Comparison of ENCODE assay signal across 8 mouse cellular contexts in genomic region chr7:19560491-19561260, GRCm38 (mm10). TPM values are rescaled to one million over a fixed set of nuclear protein-coding genes. Genes with fewer than 3 reads are reported as not detected.
A peak's percentile ranks its signal among the peaks of the same experiment; 100 is the strongest.
DNase-seq lines count a peak whose midpoint lies in the region; ATAC-seq and TF ChIP-seq lines count a peak whose summit lies in the region.

No protein-coding gene starts in this region.

- peaks cover 14% of the 10 kb centered on the region; the same call in 1 of the 2 replicates for H3K9me3 ChIP-seq in embryonic facial prominence, embryonic 10.5 days
- peaks cover 3% of the 10 kb centered on the region; the same call in 1 of the 2 replicates for H3K9me3 ChIP-seq in hindbrain, embryonic 13.5 days
- H3K9me3 ChIP-seq in liver, embryonic 15.5 days (replicated peaks), result no peaks in the 10 kb centered on the region

- ATAC-seq in hindbrain, embryonic 13.5 days (ENCODE audit: low FRiP score), result no peak
- no peak for ATAC-seq in liver, embryonic 15.5 days (ENCODE audit: insufficient read depth)
- no peak for ATAC-seq in megakaryocyte progenitor cell, adult 5-6 weeks (replicated peaks; ENCODE audit: poor library complexity)

- peaks cover 49% of the 10 kb centered on the region for H3K4me1 ChIP-seq in embryonic facial prominence, embryonic 10.5 days
- peaks cover 65% of the 10 kb centered on the region for H3K4me1 ChIP-seq in hindbrain, embryonic 13.5 days (replicated peaks)
- peaks cover 81% of the 10 kb centered on the region for H3K4me1 ChIP-seq in liver, embryonic 15.5 days (replicated peaks)

- H3K27ac ChIP-seq in layer of hippocampus, adult 2 months, result peak overlapping the region; percentile 97
- H3K27ac ChIP-seq in embryonic facial prominence, embryonic 10.5 days (replicated peaks), result peak overlapping the region; percentile 95
- peak overlapping the region; percentile 96; the same call in 1 of the 2 replicates for H3K27ac ChIP-seq in hindbrain, embryonic 13.5 days
- peak overlapping the region; percentile 94 for H3K27ac ChIP-seq in liver, embryonic 15.5 days (replicated peaks)

- DNase-seq in layer of hippocampus, adult 2 months (ENCODE audit: low spot score in 2 of 2), result no peak
- no peak for DNase-seq in layer of hippocampus, postnatal 36 days
- DNase-seq in embryonic facial prominence, embryonic 10.5 days (ENCODE audit: low spot score), result no peak
- no peak for DNase-seq in thymus, postnatal 25 days
- DNase-seq in right cerebral cortex, postnatal 36 days (ENCODE audit: low spot score in 2 of 2), result no peak

- peak overlapping the region; percentile 98 for H3K9ac ChIP-seq in hindbrain, embryonic 13.5 days
- H3K9ac ChIP-seq in liver, embryonic 15.5 days, result peak overlapping the region; percentile 96

- H3K36me3 ChIP-seq in embryonic facial prominence, embryonic 10.5 days (replicated peaks), result peaks cover 62% of the 10 kb centered on the region
- H3K36me3 ChIP-seq in hindbrain, embryonic 13.5 days, result peaks cover 27% of the 10 kb centered on the region
- peaks cover 48% of the 10 kb centered on the region for H3K36me3 ChIP-seq in liver, embryonic 15.5 days (replicated peaks)

- TF ChIP-seq CTCF in layer of hippocampus, adult 2 months (conservative IDR thresholded peaks at IDR 0.05), result no peak

- H3K27me3 ChIP-seq in embryonic facial prominence, embryonic 10.5 days (replicated peaks; ENCODE audit: low read depth, poor library complexity, severe bottlenecking), result no peaks in the 10 kb centered on the region
- no peaks in the 10 kb centered on the region for H3K27me3 ChIP-seq in hindbrain, embryonic 13.5 days
- no peaks in the 10 kb centered on the region for H3K27me3 ChIP-seq in liver, embryonic 15.5 days

- H3K4me3 ChIP-seq in layer of hippocampus, adult 2 months, result peak overlapping the region; percentile 99
- peak overlapping the region; percentile 100 for H3K4me3 ChIP-seq in embryonic facial prominence, embryonic 10.5 days
- H3K4me3 ChIP-seq in hindbrain, embryonic 13.5 days, result peak overlapping the region; percentile 99
- H3K4me3 ChIP-seq in liver, embryonic 15.5 days (replicated peaks), result peak overlapping the region; percentile 94

- WGBS in embryonic facial prominence, embryonic 10.5 days, result 34% methylated on average over 11 of the region's 11 CpGs
- WGBS in hindbrain, embryonic 13.5 days, result 31% methylated on average over 11 of the region's 11 CpGs
- WGBS in liver, embryonic 15.5 days (ENCODE audit: insufficient replicate concordance), result 5% methylated on average over 11 of the region's 11 CpGs

- H3K4me2 ChIP-seq in hindbrain, embryonic 13.5 days, result peak overlapping the region; percentile 100
- H3K4me2 ChIP-seq in liver, embryonic 15.5 days, result peak overlapping the region; percentile 90

RNA-seq across cellular contexts. Expression of gene Ppp1r37, which starts 2.2 kb away (rescaled TPM):
- total RNA-seq in layer of hippocampus, adult 2 months (2021), result 100 to 1,000 TPM; 116 to 118 TPM
- 100 to 1,000 TPM; 113 to 120 TPM for total RNA-seq in layer of hippocampus, postnatal 36 days (2021)
- polyA plus RNA-seq in embryonic facial prominence, embryonic 10.5 days (2016; fragmentation: Nextera tagmentation; extraction: Ambion mirVana), result 20.7 and 22.9 TPM in 2 replicates
- polyA plus RNA-seq in hindbrain, embryonic 13.5 days (2015; fragmentation: Nextera tagmentation; extraction: Ambion mirVana), result 32.1 and 32.7 TPM in 2 replicates
- polyA plus RNA-seq in liver, embryonic 15.5 days (2015; fragmentation: Nextera tagmentation; extraction: Ambion mirVana), result 10.2 and 15.7 TPM in 2 replicates
- total RNA-seq in megakaryocyte progenitor cell, adult 5-6 weeks (2015), result 11.0 and 11.7 TPM in 2 replicates
- total RNA-seq in megakaryocyte progenitor cell, adult 5-6 weeks (2017), result 13.4 and 18.1 TPM in 2 replicates

RNA-seq across cellular contexts. Expression of gene Zfp296, which starts 16.4 kb away (rescaled TPM):
- total RNA-seq in layer of hippocampus, adult 2 months (2021), result under 1 TPM; 0.81 to 0.95 TPM
- total RNA-seq in layer of hippocampus, postnatal 36 days (2021), result under 1 TPM; 0.33 to 0.75 TPM
- 0.41 and 0.44 TPM in 2 replicates for polyA plus RNA-seq in embryonic facial prominence, embryonic 10.5 days (2016; fragmentation: Nextera tagmentation; extraction: Ambion mirVana)
- polyA plus RNA-seq in hindbrain, embryonic 13.5 days (2015; fragmentation: Nextera tagmentation; extraction: Ambion mirVana), result 0.17 and 0.22 TPM in 2 replicates
- 0.60 and 0.81 TPM in 2 replicates for polyA plus RNA-seq in liver, embryonic 15.5 days (2015; fragmentation: Nextera tagmentation; extraction: Ambion mirVana)
- total RNA-seq in megakaryocyte progenitor cell, adult 5-6 weeks (2015), result 5.9 and 6.8 TPM in 2 replicates
- total RNA-seq in megakaryocyte progenitor cell, adult 5-6 weeks (2017), result 2.8 and 4.4 TPM in 2 replicates

RNA-seq across cellular contexts. Expression of gene Gemin7, which starts 16.7 kb away (rescaled TPM):
- 10 to 100 TPM; 38.8 to 43.9 TPM for total RNA-seq in layer of hippocampus, adult 2 months (2021)
- total RNA-seq in layer of hippocampus, postnatal 36 days (2021), result 10 to 100 TPM; 44.2 to 46.1 TPM
- polyA plus RNA-seq in embryonic facial prominence, embryonic 10.5 days (2016; fragmentation: Nextera tagmentation; extraction: Ambion mirVana), result 187 and 191 TPM in 2 replicates
- 139 and 144 TPM in 2 replicates for polyA plus RNA-seq in hindbrain, embryonic 13.5 days (2015; fragmentation: Nextera tagmentation; extraction: Ambion mirVana)
- polyA plus RNA-seq in liver, embryonic 15.5 days (2015; fragmentation: Nextera tagmentation; extraction: Ambion mirVana), result 79.6 and 90.9 TPM in 2 replicates
- total RNA-seq in megakaryocyte progenitor cell, adult 5-6 weeks (2015), result 65.5 and 73.4 TPM in 2 replicates
- 33.5 and 36.9 TPM in 2 replicates for total RNA-seq in megakaryocyte progenitor cell, adult 5-6 weeks (2017)

RNA-seq across cellular contexts. Expression of gene Nkpd1, which starts 43.0 kb away (rescaled TPM):
- under 1 TPM; 0.38 to 0.71 TPM for total RNA-seq in layer of hippocampus, adult 2 months (2021)
- under 1 TPM; 0.37 to 0.48 TPM for total RNA-seq in layer of hippocampus, postnatal 36 days (2021)
- 0.17 and 0.19 TPM in 2 replicates for polyA plus RNA-seq in embryonic facial prominence, embryonic 10.5 days (2016; fragmentation: Nextera tagmentation; extraction: Ambion mirVana)
- polyA plus RNA-seq in hindbrain, embryonic 13.5 days (2015; fragmentation: Nextera tagmentation; extraction: Ambion mirVana), result 0.32 and 0.50 TPM in 2 replicates
- polyA plus RNA-seq in liver, embryonic 15.5 days (2015; fragmentation: Nextera tagmentation; extraction: Ambion mirVana), result not detected in 2 replicates
- total RNA-seq in megakaryocyte progenitor cell, adult 5-6 weeks (2015), result not detected in 2 replicates
- total RNA-seq in megakaryocyte progenitor cell, adult 5-6 weeks (2017), result 0.17 and 0.34 TPM in 2 replicates

RNA-seq across cellular contexts. Expression of gene Clasrp, which starts 43.6 kb away (rescaled TPM):
- total RNA-seq in layer of hippocampus, adult 2 months (2021), result 100 to 1,000 TPM in 1 of 2 experiments, 10 to 100 TPM in 1; 95.4 to 112 TPM
- total RNA-seq in layer of hippocampus, postnatal 36 days (2021), result 100 to 1,000 TPM in 1 of 2 experiments, 10 to 100 TPM in 1; 90.1 to 103 TPM
- polyA plus RNA-seq in embryonic facial prominence, embryonic 10.5 days (2016; fragmentation: Nextera tagmentation; extraction: Ambion mirVana), result 58.0 and 58.9 TPM in 2 replicates
- 54.2 and 60.5 TPM in 2 replicates for polyA plus RNA-seq in hindbrain, embryonic 13.5 days (2015; fragmentation: Nextera tagmentation; extraction: Ambion mirVana)
- 12.2 and 13.4 TPM in 2 replicates for polyA plus RNA-seq in liver, embryonic 15.5 days (2015; fragmentation: Nextera tagmentation; extraction: Ambion mirVana)
- total RNA-seq in megakaryocyte progenitor cell, adult 5-6 weeks (2015), result 9.6 and 11.7 TPM in 2 replicates
- total RNA-seq in megakaryocyte progenitor cell, adult 5-6 weeks (2017), result 30.2 and 32.6 TPM in 2 replicates

Comparison
In these comparisons a context has a peak if more than half of its experiments do, and no peak if none do; other contexts are left out.
1. RNA of gene Ppp1r37, which starts 2.2 kb away (total RNA-seq): 113 to 120 TPM in layer of hippocampus, postnatal 36 days and 116 to 118 TPM in layer of hippocampus, adult 2 months; 11.0 to 18.1 TPM in megakaryocyte progenitor cell, adult 5-6 weeks; every median in the first group is over 4 times any median in the second.
2. Peak in every context shown above with its lines, with median percentiles within 50 percentile points of each other: H3K27ac ChIP-seq and H3K4me3 ChIP-seq.